Mouse (Mus musculus) limb, embryonic 14.5 days (tissue): ENCODE results near the gene Syne4. TPM values are rescaled to one million over a fixed set of nuclear protein-coding genes. Genes with fewer than 3 reads are reported as not detected.

Source experiments
- ATAC-seq: fragments of 200-750 bp; cut with Nextera tagmentation; 2 replicates; pipeline ENCODE4 v1.8.0; 2017; ENCODE audit warnings: low read depth, moderate number of reproducible peaks, moderate TSS enrichment; ENCODE audit not compliant: low FRiP score
- DNase-seq: peaks from one replicate; pipeline ENCODE4 v3.0.0-alpha.2; 2015; ENCODE audit warnings: low spot score
- H3K27ac ChIP-seq: fragments of 300-500 bp; sonication (generic); replicated peaks from 2 replicates; pipeline ENCODE4 v1.5.1; 2014; ENCODE audit warnings: low read depth, mild to moderate bottlenecking, low read length, moderate library complexity, mixed read lengths
- H3K27me3 ChIP-seq: fragments of 300-500 bp; sonication (generic); 2 replicates; pipeline ENCODE4 v1.6.1; 2014; ENCODE audit warnings: low read length, mixed read lengths; ENCODE audit not compliant: control insufficient read depth, insufficient read depth
- H3K36me3 ChIP-seq: fragments of 300-500 bp; sonication (generic); 2 replicates; pipeline ENCODE4 v1.6.1; 2014; ENCODE audit warnings: mild to moderate bottlenecking, low read length, moderate library complexity, mixed read lengths; ENCODE audit not compliant: control insufficient read depth, insufficient read depth
- H3K4me1 ChIP-seq: fragments of 300-500 bp; sonication (generic); 2 replicates; pipeline ENCODE4 v1.6.1; 2014; ENCODE audit warnings: antibody characterized with exemption, low read length, mixed read lengths; ENCODE audit not compliant: control insufficient read depth, insufficient read depth
- H3K4me2 ChIP-seq: fragments of 300-500 bp; sonication (generic); replicated peaks from 2 replicates; pipeline ENCODE4 v1.6.1; 2014; ENCODE audit warnings: low read depth, mild to moderate bottlenecking, low read length, moderate library complexity; ENCODE audit not compliant: severe bottlenecking
- H3K4me3 ChIP-seq: fragments of 300-500 bp; sonication (generic); replicated peaks from 2 replicates; pipeline ENCODE4 v1.5.1; 2014; ENCODE audit warnings: low read length
- H3K9ac ChIP-seq: fragments of 300-500 bp; sonication (generic); 2 replicates; pipeline ENCODE4 v1.6.1; 2014; ENCODE audit warnings: mild to moderate bottlenecking, low read depth, low read length, moderate library complexity; ENCODE audit not compliant: severe bottlenecking
- H3K9me3 ChIP-seq: fragments of 300-500 bp; sonication (generic); 2 replicates; pipeline ENCODE4 v1.6.1; 2016; ENCODE audit warnings: low read length; ENCODE audit not compliant: control insufficient read depth
- POLR2A ChIP-seq: fragments of 200-500 bp; IDR thresholded peaks from 2 replicates; pipeline ENCODE4 v1.8.0; 2012; ENCODE audit warnings: inconsistent platforms, mild to moderate bottlenecking, moderate library complexity, borderline replicate concordance; ENCODE audit not compliant: insufficient read depth, insufficient read length; ENCODE audit errors: extremely low read depth
- WGBS: fragments of 180-500 bp; shearing (Covaris S2); extraction: QIAGEN DNeasy Blood & Tissue Kit; methylation state at CpG from one replicate; pipeline ENCODE4 v1.1.7; 2014; 5-methylcytosine and 5-hydroxymethylcytosine counted together
- polyA plus RNA-seq, 2 experiments: library from polyadenylated mRNA; depleted of rRNA in 1 of 2; stranded (reverse) in 1 of 2; unstranded in 1 of 2; fragments of >200 nt; fragmentation: Nextera tagmentation in 1 of 2; extraction: Ambion mirVana in 1 of 2; gene quantifications; 2 replicates each; pipeline versions ENCODE4 v1.2.1 to v1.2.3; 2012 to 2014

The Syne4 gene
- polyA plus RNA-seq, 2 experiments, result 40.3 to 141 TPM

GRCm38 (mm10) chr7:30295103-30295502 is 19.5 kb upstream of the Syne4 start:
- Histone ChIP-seq H3K4me2 (no peak overlapping the region), H3K9ac (no peak overlapping the region), H3K27ac (no peak overlapping the region), H3K36me3 (peaks cover 72% of the 10 kb centered on the region), H3K4me3 (no peak overlapping the region), H3K4me1 (peaks cover 14% of the 10 kb centered on the region), H3K9me3 (no peaks in the 10 kb centered on the region), H3K27me3 (no peaks in the 10 kb centered on the region)
- no peak for TF ChIP-seq POLR2A
- DNase-seq, result no peak
- WGBS, result 68% methylated on average over 10 of the region's 10 CpGs
- no peak for ATAC-seq

- no peak overlapping the region for H3K9ac ChIP-seq
- H3K4me3 ChIP-seq, result no peak overlapping the region
- no peak for ATAC-seq
- H3K36me3 ChIP-seq, result peaks cover 84% of the 10 kb centered on the region
- 95% methylated on average over 15 of the region's 15 CpGs for WGBS
- no peak for DNase-seq
- H3K4me1 ChIP-seq, result peaks cover 8% of the 10 kb centered on the region; the same call in 1 of the 2 replicates
- H3K4me2 ChIP-seq, result no peak overlapping the region
- H3K9me3 ChIP-seq, result no peaks in the 10 kb centered on the region
- no peak for TF ChIP-seq POLR2A
- no peaks in the 10 kb centered on the region for H3K27me3 ChIP-seq
- no peak overlapping the region for H3K27ac ChIP-seq
These were observed 17.8 kb upstream of the Syne4 start for GRCm38 (mm10) chr7:30296816-30297215.

GRCm38 (mm10) chr7:30297266-30297665 is 17.3 kb upstream of the Syne4 start:
- H3K27ac ChIP-seq, result no peak overlapping the region
- no peak overlapping the region for H3K4me2 ChIP-seq
- H3K9me3 ChIP-seq, result no peaks in the 10 kb centered on the region
- 84% methylated on average over 16 of the region's 16 CpGs for WGBS
- DNase-seq, result no peak
- no peak for TF ChIP-seq POLR2A
- H3K9ac ChIP-seq, result no peak overlapping the region
- no peaks in the 10 kb centered on the region for H3K27me3 ChIP-seq
- peaks cover 89% of the 10 kb centered on the region for H3K36me3 ChIP-seq
- H3K4me3 ChIP-seq, result no peak overlapping the region
- H3K4me1 ChIP-seq, result peaks cover 6% of the 10 kb centered on the region; the same call in 1 of the 2 replicates
- no peak for ATAC-seq

- no peak overlapping the region for H3K4me3 ChIP-seq
- no peak for ATAC-seq
- H3K4me2 ChIP-seq, result no peak overlapping the region
- no peaks in the 10 kb centered on the region for H3K27me3 ChIP-seq
- H3K27ac ChIP-seq, result no peak overlapping the region
- WGBS, result 48% methylated on average over 3 of the region's 3 CpGs
- H3K9ac ChIP-seq, result no peak overlapping the region
- no peaks in the 10 kb centered on the region for H3K9me3 ChIP-seq
- DNase-seq, result no peak
- no peaks in the 10 kb centered on the region for H3K4me1 ChIP-seq
- no peak for TF ChIP-seq POLR2A
- H3K36me3 ChIP-seq, result peaks cover 82% of the 10 kb centered on the region
These were observed 13.7 kb upstream of the Syne4 start for GRCm38 (mm10) chr7:30300914-30301313.

- Histone ChIP-seq H3K27ac (no peak overlapping the region), H3K9ac (no peak overlapping the region), H3K4me3 (no peak overlapping the region), H3K4me1 (peaks cover 5% of the 10 kb centered on the region), H3K27me3 (no peaks in the 10 kb centered on the region), H3K36me3 (peaks cover 53% of the 10 kb centered on the region), H3K4me2 (no peak overlapping the region), H3K9me3 (no peaks in the 10 kb centered on the region)
- no peak for TF ChIP-seq POLR2A
- DNase-seq (no peak), ATAC-seq (no peak)
- WGBS, result 90% methylated on average over 16 of the region's 16 CpGs
These were observed 8.4 kb upstream of the Syne4 start for GRCm38 (mm10) chr7:30306083-30306779.
